Mouse (Mus musculus) T-cell, adult 2 months (primary cell): ENCODE results near the gene Qsox2.
A peak's percentile ranks its signal among the peaks of the same experiment; 100 is the strongest.

Experiments used
- DNase-seq: peaks from one replicate; pipeline ENCODE4 v3.0.0; 2022; ENCODE audit warnings: low spot score

Gene Qsox2

DNA sequence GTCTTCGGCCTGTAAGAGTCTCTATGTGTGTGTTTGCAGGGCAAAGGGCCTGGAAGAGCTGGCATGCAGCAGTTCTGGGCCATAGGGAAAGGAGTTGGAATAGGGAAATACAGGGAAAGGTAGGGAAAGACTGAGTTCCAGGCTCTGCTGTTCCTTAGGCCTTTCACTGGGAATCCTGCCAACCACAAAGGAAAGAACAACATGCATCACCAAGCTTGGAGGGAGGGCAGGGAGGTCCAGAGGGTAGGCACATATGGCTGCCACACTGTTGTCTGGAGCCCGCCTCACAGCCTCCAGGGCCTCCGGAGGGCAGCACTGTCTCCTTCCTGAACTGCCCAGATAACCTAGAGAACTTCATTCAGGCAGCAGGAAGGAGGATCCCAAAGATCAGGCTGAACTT lies 13.4 kb downstream of the Qsox2 start:
- DNase-seq = no peak

DNA sequence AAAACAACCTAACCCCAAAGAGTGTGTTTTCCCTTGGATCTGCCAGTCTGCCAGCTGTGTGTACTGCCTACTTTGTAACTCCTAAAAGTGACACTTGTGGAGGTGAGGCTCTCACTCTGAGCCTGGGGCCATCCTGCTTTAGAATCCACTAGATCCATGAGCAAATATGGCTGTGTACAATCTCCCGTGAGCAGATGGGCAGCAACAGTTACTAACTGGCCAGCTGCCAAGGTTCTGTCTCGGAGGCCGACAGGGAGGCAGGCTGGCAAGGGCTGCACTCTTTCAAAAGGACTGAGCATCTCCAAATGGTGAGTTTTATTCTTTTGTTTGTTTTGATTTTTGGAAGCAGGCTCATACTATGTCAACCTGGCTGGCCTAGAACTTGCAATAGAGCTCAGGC lies 22.8 kb downstream of the Qsox2 start:
- no peak for DNase-seq

DNA sequence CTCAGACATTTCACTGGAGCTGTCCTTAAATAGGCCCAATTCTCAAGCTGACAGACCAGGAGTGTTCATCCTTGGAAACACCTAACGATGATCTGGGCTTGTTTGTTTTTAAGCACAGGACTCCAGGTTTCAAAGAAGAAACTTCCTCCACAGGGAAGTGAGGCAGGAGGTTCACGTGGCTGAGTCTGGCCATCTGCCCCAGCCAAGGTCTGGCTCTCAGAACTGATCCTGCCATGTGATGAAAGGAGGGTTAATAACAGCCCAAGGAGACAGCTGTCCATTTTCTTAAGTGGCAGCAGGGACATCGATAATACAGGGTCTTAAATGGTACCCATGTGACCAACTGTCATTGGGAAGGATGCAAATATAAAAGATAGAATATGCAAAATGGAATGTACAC lies 27.8 kb downstream of the Qsox2 start:
- no peak for DNase-seq

GRCm38 (mm10) chr2:26208126-26208789 lies 29.1 kb downstream of the Qsox2 start, which contains the start of gene Lhx3:
Gene Lhx3, minus strand, starts transcription at chr2:26208289.
- DNase-seq = peak; percentile 4

DNA sequence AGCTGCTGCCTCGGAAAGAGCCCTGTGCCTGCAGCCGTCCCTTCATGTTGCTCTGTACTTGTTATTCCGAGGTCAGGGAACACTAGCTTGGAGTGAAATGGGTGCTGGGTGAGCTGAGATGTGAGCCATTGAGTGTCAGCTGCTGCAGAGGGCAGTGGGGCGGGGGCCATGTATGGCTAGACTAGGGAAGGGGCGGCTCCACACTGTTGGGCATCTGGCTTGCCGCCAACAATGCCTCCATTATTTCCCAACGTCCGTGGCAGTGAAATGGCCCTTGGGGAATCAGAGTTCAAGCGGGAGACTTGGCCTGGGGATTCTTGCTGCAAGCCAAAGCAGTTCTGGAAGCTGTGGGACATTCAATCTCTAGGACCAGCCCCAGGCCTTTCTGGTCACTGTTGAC lies 29.8 kb downstream of the Qsox2 start:
- DNase-seq = no peak

GRCm38 (mm10) chr2:26205761-26206160 lies 31.6 kb downstream of the Qsox2 start:
- no peak for DNase-seq

GRCm38 (mm10) chr2:26205126-26205525 lies 32.2 kb downstream of the Qsox2 start:
- DNase-seq = no peak

DNA sequence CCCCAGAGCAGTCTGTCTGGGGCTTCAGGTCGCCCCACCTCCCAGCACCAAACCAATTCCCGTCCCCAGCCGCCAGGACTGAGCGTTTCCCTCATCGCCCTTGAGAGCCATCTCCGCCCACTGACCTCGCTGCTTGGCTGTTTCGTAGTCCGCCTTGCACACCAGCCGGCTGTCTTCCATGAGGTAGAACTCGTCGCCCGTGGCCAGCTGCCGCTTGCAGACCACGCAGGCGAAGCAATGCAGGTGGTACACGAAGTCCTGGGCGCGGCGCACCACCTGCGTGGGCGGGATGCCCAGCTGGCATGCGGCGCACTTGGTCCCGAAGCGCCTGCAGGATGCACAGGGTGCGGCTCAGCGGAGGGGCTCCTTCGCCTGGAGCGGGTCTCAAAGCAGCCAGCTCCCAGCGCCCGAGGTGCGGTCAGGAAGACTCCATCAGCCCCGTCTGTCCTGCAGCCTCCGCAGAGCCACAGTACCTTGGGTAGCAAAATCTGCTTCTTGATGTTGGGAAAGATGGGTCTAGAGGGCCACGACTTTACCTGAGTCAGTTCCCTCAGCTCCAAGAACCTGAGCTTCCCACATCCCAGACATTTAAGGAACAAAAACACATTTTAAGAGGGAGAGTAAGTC lies 34.4 kb downstream of the Qsox2 start:
- DNase-seq = no peak

GRCm38 (mm10) chr2:26201926-26202848 lies 35.1 kb downstream of the Qsox2 start:
- no peak for DNase-seq

GRCm38 (mm10) chr2:26198488-26198887 lies 38.8 kb downstream of the Qsox2 start:
- no peak for DNase-seq

GRCm38 (mm10) chr2:26194552-26195339 lies 42.6 kb downstream of the Qsox2 start:
- DNase-seq = no peak

GRCm38 (mm10) chr2:26188517-26188916 lies 48.8 kb downstream of the Qsox2 start:
- DNase-seq = no peak

GRCm38 (mm10) chr2:26184352-26184751 lies 53.0 kb downstream of the Qsox2 start:
- DNase-seq = no peak

GRCm38 (mm10) chr2:26182646-26183045 lies 54.7 kb downstream of the Qsox2 start:
- peak; percentile 5 for DNase-seq

- DNase-seq = no peak
Measured at GRCm38 (mm10) chr2:26177189-26177588, 60.1 kb downstream of the Qsox2 start.

GRCm38 (mm10) chr2:26176731-26177130 lies 60.6 kb downstream of the Qsox2 start:
- no peak for DNase-seq

GRCm38 (mm10) chr2:26175191-26175590 lies 62.1 kb downstream of the Qsox2 start:
- no peak for DNase-seq

DNA sequence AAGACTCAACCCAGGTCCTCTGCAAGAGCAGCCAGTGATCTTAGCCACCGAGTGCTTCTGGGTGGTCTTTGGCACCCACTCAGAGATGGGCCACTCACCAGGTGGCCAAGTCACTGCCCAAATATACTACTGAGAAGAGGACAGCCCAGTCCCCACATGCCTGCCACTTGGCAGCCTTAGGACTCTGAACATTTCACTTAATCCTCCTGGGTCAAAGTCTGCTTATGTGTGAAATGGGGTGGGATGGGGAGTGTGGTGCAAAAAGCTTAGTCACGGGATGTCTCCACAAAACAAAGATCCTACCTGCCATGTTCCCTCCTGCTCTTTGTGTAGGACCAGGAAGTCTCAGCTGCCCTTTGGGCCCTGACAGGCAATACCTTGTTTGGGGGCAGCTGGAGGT lies 65.2 kb downstream of the Qsox2 start:
- DNase-seq = no peak

- DNase-seq = no peak
Measured at GRCm38 (mm10) chr2:26170376-26170775, 66.9 kb downstream of the Qsox2 start.

- no peak for DNase-seq
Measured at GRCm38 (mm10) chr2:26168843-26169579, 68.3 kb downstream of the Qsox2 start.

DNA sequence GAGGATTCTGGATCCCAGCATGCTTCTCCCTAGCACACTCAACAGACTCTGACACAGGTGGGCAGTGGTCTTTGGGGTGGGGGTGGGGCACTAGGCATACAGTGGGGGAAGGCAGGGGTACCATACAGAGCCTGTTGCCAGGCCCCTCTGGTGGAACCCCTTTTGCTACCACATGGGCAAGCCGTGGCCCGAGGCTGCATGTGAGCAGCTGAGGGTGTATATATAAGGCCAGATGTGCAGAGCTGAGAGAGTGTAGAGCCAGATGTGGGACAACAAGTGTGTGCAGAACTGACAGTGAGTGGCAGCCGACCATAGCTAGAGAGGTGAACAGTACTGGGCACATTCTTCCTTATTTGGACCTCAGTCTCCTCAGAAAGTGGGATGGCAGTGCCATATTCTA lies 70.4 kb downstream of the Qsox2 start:
- DNase-seq = no peak
